Comparison of ENCODE assay signal across 8 mouse cellular contexts in the genomic region with DNA sequence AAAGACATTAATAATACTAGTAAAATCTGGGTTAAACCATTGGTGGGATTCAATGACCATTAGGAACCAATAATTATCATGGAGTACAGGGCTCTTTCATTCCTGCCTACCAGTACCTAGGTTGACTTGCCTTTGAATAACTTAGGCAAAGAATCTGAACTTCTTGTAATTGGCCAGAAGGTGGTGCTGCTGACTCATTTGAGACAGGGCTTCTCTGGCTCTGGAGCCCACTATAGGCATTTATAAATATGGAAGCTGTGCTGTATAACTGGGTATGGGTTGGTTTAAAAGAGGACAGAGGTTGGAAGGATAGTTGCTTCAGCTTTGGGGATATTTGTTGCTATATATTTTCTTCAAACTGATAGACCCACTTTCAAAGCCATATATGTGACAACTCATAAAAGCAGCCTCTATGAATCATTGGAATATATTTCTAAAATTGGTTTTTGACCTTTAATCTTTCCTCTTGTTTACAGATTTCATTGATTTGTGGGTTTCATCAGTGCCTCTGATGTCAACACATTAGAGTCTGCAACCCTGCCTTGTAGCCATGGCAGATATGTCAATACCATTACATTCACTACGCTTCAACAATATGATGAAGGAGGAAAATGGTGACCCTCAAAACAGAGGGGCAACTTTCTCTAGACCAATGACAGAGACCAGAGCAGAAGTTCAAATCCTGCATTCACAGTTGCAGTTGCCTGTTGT. TPM values are rescaled to one million over a fixed set of nuclear protein-coding genes. Genes with fewer than 3 reads are reported as not detected.
DNase-seq lines count a peak whose midpoint lies in the region; ATAC-seq and TF ChIP-seq lines count a peak whose summit lies in the region.

A gene (plus strand): TSS at position 551 of the 711 bp plus-strand sequence.

- 100% methylated on average over 1 of the region's 1 CpGs for WGBS in kidney, adult 2 months
- WGBS in kidney, embryonic 15.5 days, result 96% methylated on average over 1 of the region's 1 CpGs

- TF ChIP-seq POLR2A in kidney, adult 2 months (IDR thresholded peaks at IDR 0.05; ENCODE audit: low read depth, low read length), result no peak

- DNase-seq in kidney, adult 2 months, result peak; percentile 14
- peak; percentile 5 for DNase-seq in G1E (ENCODE audit: low spot score)
- peak; percentile 52 to 57 for DNase-seq in cerebellum, postnatal 14 days
- peak; percentile 4 to 50 for DNase-seq in kidney, postnatal 36 days
- peak; percentile 17 for DNase-seq in neural tube, embryonic 10.5 days (ENCODE audit: extremely low spot score, low spot score)
- no peak for DNase-seq in urinary bladder, postnatal 10 days (ENCODE audit: low spot score)

- ATAC-seq in kidney, embryonic 15.5 days (replicated peaks; ENCODE audit: low FRiP score), result no peak
- ATAC-seq in G1E (ENCODE audit: extremely low read depth, insufficient number of reproducible peaks, low FRiP score, poor library complexity, severe bottlenecking), result no peak
- ATAC-seq in activated CD4-positive, CD25-positive, alpha-beta regulatory T cell, adult 4 months, result no peak

- no peak within 1 kb of the TSS for H3K4me3 ChIP-seq in kidney, adult 2 months (ENCODE audit: insufficient read depth, low read depth, low read length)
- H3K4me3 ChIP-seq in kidney, embryonic 15.5 days (replicated peaks), result no peak within 1 kb of the TSS
- H3K4me3 ChIP-seq in G1E (ENCODE audit: low read depth, low read length), result no peak within 1 kb of the TSS

- no peak within 1 kb of the TSS for H3K4me2 ChIP-seq in kidney, embryonic 15.5 days

- H3K9me3 ChIP-seq in kidney, embryonic 15.5 days (replicated peaks), result no peaks in the 10 kb centered on the region
- no peaks in the 10 kb centered on the region for H3K9me3 ChIP-seq in G1E (replicated peaks)

- H3K27ac ChIP-seq in kidney, adult 2 months (ENCODE audit: insufficient read depth, low read depth, low read length), result no peak within 1 kb of the TSS
- no peak within 1 kb of the TSS for H3K27ac ChIP-seq in kidney, embryonic 15.5 days

- H3K36me3 ChIP-seq in kidney, adult 2 months (ENCODE audit: control insufficient read depth, insufficient read depth, low read length), result no peaks in the 10 kb centered on the region
- no peaks in the 10 kb centered on the region for H3K36me3 ChIP-seq in kidney, embryonic 15.5 days
- no peaks in the 10 kb centered on the region for H3K36me3 ChIP-seq in G1E (replicated peaks)

- H3K9ac ChIP-seq in kidney, embryonic 15.5 days, result no peak within 1 kb of the TSS

- no peaks in the 10 kb centered on the region for H3K4me1 ChIP-seq in kidney, adult 2 months (ENCODE audit: control insufficient read depth, insufficient read depth, low read length)
- no peaks in the 10 kb centered on the region for H3K4me1 ChIP-seq in kidney, embryonic 15.5 days
- no peaks in the 10 kb centered on the region for H3K4me1 ChIP-seq in G1E (ENCODE audit: insufficient read depth, low read depth, low read length)

- peak; percentile 55 for TF ChIP-seq CTCF in kidney, adult 2 months (conservative IDR thresholded peaks at IDR 0.05; ENCODE audit: insufficient read depth, insufficient read length, low read depth, low read length)
- TF ChIP-seq CTCF in G1E (IDR thresholded peaks at IDR 0.05; ENCODE audit: low read depth, low read length), result no peak

- H3K27me3 ChIP-seq in kidney, adult 2 months (replicated peaks; ENCODE audit: control insufficient read depth, insufficient read depth, low read length), result no peaks in the 10 kb centered on the region
- H3K27me3 ChIP-seq in kidney, embryonic 15.5 days, result peaks cover 20% of the 10 kb centered on the region
- no peaks in the 10 kb centered on the region for H3K27me3 ChIP-seq in G1E (ENCODE audit: insufficient read depth, low read length)

RNA-seq across cellular contexts. Expression of the gene that starts here (rescaled TPM):
- 0.05 TPM in 2 replicates for polyA plus RNA-seq in kidney, adult 2 months (2012; rRNA removed)
- polyA plus RNA-seq in kidney, embryonic 15.5 days (2015; fragmentation: Nextera tagmentation; extraction: Ambion mirVana), result 0.10 and 0.12 TPM in 2 replicates
- total RNA-seq in G1E (2014; fragmentation: Nextera tagmentation) (not detected in 2 replicates), G1E (2017) (not detected in 2 replicates)
- not detected in 2 replicates for polyA plus RNA-seq in G1E (2012)
- not detected for polyA plus RNA-seq in activated CD4-positive, CD25-positive, alpha-beta regulatory T cell, adult 4 months (2017; shearing (Covaris generic))

Comparison
In these comparisons a context has a peak if more than half of its experiments do, and no peak if none do; other contexts are left out.
1. Peak in DNase-seq in kidney, adult 2 months; RNA of the gene not detected or under 1 TPM.
2. Peak in DNase-seq in G1E; RNA of the gene not detected or under 1 TPM.